Mouse (Mus musculus) lung, embryonic 16.5 days (tissue): ENCODE data around the gene Matk. TPM values are rescaled to one million over a fixed set of nuclear protein-coding genes. Genes with fewer than 3 reads are reported as not detected.
"Not testable (repeated sequence)": the region's sequence is repeated elsewhere in the genome, so short reads cannot be mapped to it uniquely, and the experiment has no call there.

Source experiments
- ATAC-seq: fragments of 200-750 bp; cut with Nextera tagmentation; 2 replicates; pipeline ENCODE4 v1.8.0; 2017; ENCODE audit warnings: low read depth, mild to moderate bottlenecking, moderate library complexity
- H3K27ac ChIP-seq: fragments of 300-500 bp; sonication (generic); 2 replicates; pipeline ENCODE4 v1.5.1; 2014; ENCODE audit warnings: mild to moderate bottlenecking, control low read depth, low read length
- H3K27me3 ChIP-seq: fragments of 300-500 bp; sonication (generic); 2 replicates; pipeline ENCODE4 v1.6.1; 2014; ENCODE audit warnings: low read depth, low read length, mixed read lengths; ENCODE audit not compliant: control insufficient read depth, insufficient read depth
- H3K36me3 ChIP-seq: fragments of 300-500 bp; sonication (generic); 2 replicates; pipeline ENCODE4 v1.6.1; 2014; ENCODE audit warnings: low read length; ENCODE audit not compliant: control insufficient read depth, insufficient read depth
- H3K4me1 ChIP-seq: fragments of 300-500 bp; sonication (generic); replicated peaks from 2 replicates; pipeline ENCODE4 v1.6.1; 2014; ENCODE audit warnings: low read length, mixed read lengths; ENCODE audit not compliant: control insufficient read depth, insufficient read depth
- H3K4me2 ChIP-seq: fragments of 300-500 bp; sonication (generic); 2 replicates; pipeline ENCODE4 v1.6.1; 2014; ENCODE audit warnings: low read depth, low read length, control low read depth
- H3K4me3 ChIP-seq: fragments of 300-500 bp; sonication (generic); 2 replicates; pipeline ENCODE4 v1.5.1; 2014; ENCODE audit warnings: mild to moderate bottlenecking, low read length, control low read depth
- H3K9ac ChIP-seq: fragments of 300-500 bp; sonication (generic); 2 replicates; pipeline ENCODE4 v1.6.1; 2014; ENCODE audit warnings: low read length, control low read depth
- H3K9me3 ChIP-seq: fragments of 300-500 bp; sonication (generic); 2 replicates; pipeline ENCODE4 v1.6.1; 2016; ENCODE audit warnings: low read length; ENCODE audit not compliant: control insufficient read depth
- WGBS: fragments of 180-500 bp; shearing (Covaris S2); extraction: QIAGEN DNeasy Blood & Tissue Kit; methylation state at CpG from one replicate; pipeline ENCODE4 v1.1.7; 2014; 5-methylcytosine and 5-hydroxymethylcytosine counted together
- polyA plus RNA-seq: library from polyadenylated mRNA; unstranded; fragments of >200 nt; fragmentation: Nextera tagmentation; extraction: Ambion mirVana; gene quantifications from 2 replicates; pipeline ENCODE4 v1.2.1, GENCODE M21; 2015

Gene Matk
- 2.9 and 3.5 TPM in 2 replicates for polyA plus RNA-seq

GRCm38 (mm10) chr10:81252424-81253419 is at the start of gene Matk:
Gene Matk, plus strand, starts transcription at chr10:81252935.
- 9% methylated on average over 43 of the region's 44 CpGs for WGBS
- no peak for ATAC-seq
- H3K9ac ChIP-seq, result no peak within 1 kb of the TSS
- no peak within 1 kb of the TSS for H3K27ac ChIP-seq
- H3K4me1 ChIP-seq, result peaks cover 4% of the 10 kb centered on the region
- no peak within 1 kb of the TSS for H3K4me2 ChIP-seq
- no peak within 1 kb of the TSS for H3K4me3 ChIP-seq
- H3K27me3 ChIP-seq, result peaks cover 54% of the 10 kb centered on the region
- no peaks in the 10 kb centered on the region for H3K36me3 ChIP-seq
- no peaks in the 10 kb centered on the region for H3K9me3 ChIP-seq

- H3K27ac ChIP-seq, result no peak overlapping the region
- no peak for ATAC-seq
Observed at GRCm38 (mm10) chr10:81202978-81203720, 49.6 kb upstream of the Matk start.

GRCm38 (mm10) chr10:81204137-81204536 is 48.6 kb upstream of the Matk start:
- Histone ChIP-seq H3K27ac (no peak overlapping the region), H3K4me3 (no peak overlapping the region), H3K36me3 (no peaks in the 10 kb centered on the region), H3K4me2 (no peak overlapping the region), H3K9ac (no peak overlapping the region), H3K9me3 (no peaks in the 10 kb centered on the region), H3K27me3 (no peaks in the 10 kb centered on the region; the same call in 1 of the 2 replicates), H3K4me1 (no peaks in the 10 kb centered on the region)
- no peak for ATAC-seq
- WGBS, result 66% methylated on average over 4 of the region's 4 CpGs

More at GRCm38 (mm10) chr10:81202978-81203720, 49.6 kb upstream of the Matk start:
- WGBS, result 55% methylated on average over 8 of the region's 8 CpGs
- no peaks in the 10 kb centered on the region for H3K36me3 ChIP-seq
- no peak overlapping the region for H3K4me2 ChIP-seq
- H3K4me1 ChIP-seq, result no peaks in the 10 kb centered on the region
- no peaks in the 10 kb centered on the region for H3K9me3 ChIP-seq
- H3K27me3 ChIP-seq, result peaks cover 3% of the 10 kb centered on the region; the same call in 1 of the 2 replicates
- H3K9ac ChIP-seq, result no peak overlapping the region
- H3K4me3 ChIP-seq, result no peak overlapping the region

- H3K27ac ChIP-seq, result no peak overlapping the region
- WGBS, result 95% methylated on average over 5 of the region's 5 CpGs
Observed at GRCm38 (mm10) chr10:81210154-81210553, 42.6 kb upstream of the Matk start.

GRCm38 (mm10) chr10:81216260-81216659 is 36.5 kb upstream of the Matk start:
- no peak overlapping the region for H3K4me3 ChIP-seq
- 81% methylated on average over 6 of the region's 6 CpGs for WGBS
- no peaks in the 10 kb centered on the region for H3K9me3 ChIP-seq
- no peak overlapping the region for H3K27ac ChIP-seq
- H3K4me2 ChIP-seq, result no peak overlapping the region
- H3K36me3 ChIP-seq, result no peaks in the 10 kb centered on the region
- no peaks in the 10 kb centered on the region for H3K4me1 ChIP-seq
- no peak overlapping the region for H3K9ac ChIP-seq
- H3K27me3 ChIP-seq, result no peaks in the 10 kb centered on the region
- no peak for ATAC-seq

More at GRCm38 (mm10) chr10:81210154-81210553, 42.6 kb upstream of the Matk start:
- Histone ChIP-seq H3K36me3 (no peaks in the 10 kb centered on the region), H3K4me1 (no peaks in the 10 kb centered on the region), H3K4me2 (no peak overlapping the region), H3K4me3 (no peak overlapping the region), H3K27me3 (no peaks in the 10 kb centered on the region), H3K9me3 (peaks cover 5% of the 10 kb centered on the region; the same call in 1 of the 2 replicates), H3K9ac (no peak overlapping the region)
- ATAC-seq, result no peak

GRCm38 (mm10) chr10:81216810-81217209 is 35.9 kb upstream of the Matk start:
- H3K4me3 ChIP-seq, result no peak overlapping the region
- H3K9ac ChIP-seq, result no peak overlapping the region
- H3K9me3 ChIP-seq, result no peaks in the 10 kb centered on the region
- H3K27ac ChIP-seq, result no peak overlapping the region
- H3K4me1 ChIP-seq, result no peaks in the 10 kb centered on the region
- no peaks in the 10 kb centered on the region for H3K36me3 ChIP-seq
- no peak overlapping the region for H3K4me2 ChIP-seq
- no peaks in the 10 kb centered on the region for H3K27me3 ChIP-seq
- no peak for ATAC-seq
- WGBS, result 79% methylated on average over 6 of the region's 6 CpGs

GRCm38 (mm10) chr10:81217267-81217666 is 35.5 kb upstream of the Matk start:
- not testable (repeated sequence) for H3K27me3 ChIP-seq, H3K27ac ChIP-seq, H3K36me3 ChIP-seq, H3K9me3 ChIP-seq, H3K4me2 ChIP-seq, H3K9ac ChIP-seq, H3K4me3 ChIP-seq, H3K4me1 ChIP-seq, ATAC-seq
- WGBS, result 21% methylated on average over 1 of the region's 1 CpGs

GRCm38 (mm10) chr10:81217964-81218363 is 34.8 kb upstream of the Matk start:
- ATAC-seq, result peak; percentile 49
- WGBS, result 24% methylated on average over 7 of the region's 7 CpGs
- Histone ChIP-seq H3K4me1 (no peaks in the 10 kb centered on the region), H3K4me3 (no peak overlapping the region), H3K9me3 (no peaks in the 10 kb centered on the region), H3K9ac (no peak overlapping the region), H3K36me3 (no peaks in the 10 kb centered on the region), H3K27me3 (no peaks in the 10 kb centered on the region), H3K27ac (no peak overlapping the region), H3K4me2 (no peak overlapping the region)

- Histone ChIP-seq H3K36me3 (no peaks in the 10 kb centered on the region), H3K4me3 (no peak overlapping the region), H3K27ac (no peak overlapping the region), H3K27me3 (no peaks in the 10 kb centered on the region), H3K9ac (no peak overlapping the region), H3K4me2 (no peak overlapping the region), H3K4me1 (no peaks in the 10 kb centered on the region), H3K9me3 (no peaks in the 10 kb centered on the region)
- no peak for ATAC-seq
- WGBS, result 84% methylated on average over 5 of the region's 5 CpGs
Observed at GRCm38 (mm10) chr10:81221402-81222015, 31.2 kb upstream of the Matk start.
